Mouse (Mus musculus): ENCODE results near the gene Spdl1.

Gene Spdl1

DNA sequence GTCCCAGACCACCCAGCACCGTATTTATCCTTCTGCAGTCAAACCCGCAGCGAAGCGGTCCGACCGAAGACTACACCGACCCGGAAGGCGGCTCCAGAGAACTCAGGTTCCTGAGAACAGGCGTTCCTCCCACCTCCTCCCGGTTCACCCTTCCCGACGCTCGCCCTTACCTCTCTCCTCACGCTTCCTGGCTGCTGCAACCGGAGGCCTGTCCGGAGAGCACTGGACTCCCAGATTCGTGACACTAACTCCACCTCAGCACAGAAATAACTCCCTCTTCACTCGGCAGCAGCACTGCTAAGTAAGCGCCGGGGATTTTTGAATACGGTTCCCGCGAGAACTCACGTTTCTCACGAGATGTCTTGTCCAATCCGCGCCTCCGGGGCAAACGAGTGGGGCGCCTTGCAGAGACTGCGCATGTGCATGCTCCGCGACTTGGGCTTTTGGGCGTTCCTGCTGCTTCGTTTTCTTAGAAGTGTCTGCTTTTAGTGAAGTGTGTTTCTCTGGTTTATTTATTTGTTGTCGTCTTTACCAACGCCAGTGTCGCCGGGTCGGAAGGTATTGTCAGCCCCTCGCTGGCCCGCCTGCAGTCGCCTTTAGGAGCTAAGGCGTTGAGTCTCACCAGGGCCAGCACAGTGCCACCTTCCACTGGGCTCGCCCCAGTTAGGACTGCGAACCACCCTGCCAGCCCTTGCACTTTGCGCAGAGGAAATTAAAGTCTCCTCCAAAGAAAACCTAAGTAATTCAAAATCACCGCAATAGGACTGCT is at the start of gene Spdl1:
Gene Spdl1 (minus strand): TSS at position 324 of the 769 bp plus-strand sequence.
- DNase-seq (ENCODE audit: low spot score in 2 of 2): peak; percentile 87 to 95

DNA sequence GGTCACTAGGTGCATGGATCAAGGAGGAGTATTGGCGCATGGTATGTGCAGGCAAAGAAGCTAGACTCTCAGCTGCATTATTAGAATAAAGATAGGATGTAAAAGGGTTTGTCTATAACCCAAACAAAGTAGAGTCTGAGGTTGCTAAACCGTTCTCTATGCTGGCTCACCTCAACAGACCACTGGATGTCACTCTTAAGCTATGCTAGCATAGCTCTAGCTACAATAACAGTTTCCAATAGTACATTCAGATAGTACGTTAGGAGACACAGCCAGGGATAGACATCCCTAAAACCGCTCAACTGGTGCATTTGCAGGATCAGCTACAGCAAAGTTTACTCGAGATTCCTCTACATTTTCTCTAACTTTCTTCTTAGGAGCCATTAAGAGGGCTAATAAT is 48.1 kb upstream of the Spdl1 start:
- peak in 1 of 2 experiments; percentile 6 for DNase-seq (ENCODE audit: low spot score in 2 of 2)

DNA sequence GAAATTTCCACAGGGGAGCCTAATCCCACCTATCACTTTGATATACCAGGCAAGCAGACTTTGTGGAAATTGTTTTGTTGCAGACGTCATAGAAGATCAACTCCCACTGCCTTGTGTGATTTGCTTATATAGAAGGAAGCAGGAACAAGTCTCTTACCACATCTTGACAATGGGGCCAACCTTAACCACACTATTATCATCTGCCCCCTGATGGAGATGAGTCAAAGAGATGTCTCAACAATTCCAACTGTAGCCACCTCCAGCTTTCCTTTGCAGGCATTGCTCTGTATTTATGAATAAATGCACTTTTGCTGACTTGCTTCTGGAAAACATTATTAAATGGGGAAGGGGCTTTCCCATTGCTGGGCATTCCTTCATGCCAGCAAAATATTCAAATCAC is 46.2 kb upstream of the Spdl1 start:
- DNase-seq (ENCODE audit: low spot score in 2 of 2): no peak

DNA sequence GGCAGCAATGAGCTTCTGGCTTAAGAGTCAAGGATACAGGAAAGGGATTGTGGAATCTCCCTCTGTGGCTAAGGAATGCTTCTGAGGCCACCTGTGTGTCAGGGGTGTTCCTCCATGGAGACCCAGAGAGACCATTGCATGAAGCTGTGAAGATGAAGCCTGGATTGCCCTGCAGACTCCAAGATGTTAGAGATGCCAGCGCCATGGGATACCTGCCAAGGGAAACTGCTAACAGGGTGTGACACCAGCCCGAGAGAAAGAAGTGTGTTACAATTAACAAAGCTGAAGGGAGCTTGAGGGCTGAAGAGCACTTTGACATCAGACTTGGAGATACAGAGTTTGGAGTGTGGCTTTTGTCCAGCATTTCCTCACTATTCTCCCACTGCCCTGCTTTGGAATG is 40.4 kb upstream of the Spdl1 start:
- no peak for DNase-seq (ENCODE audit: low spot score in 2 of 2)

DNA sequence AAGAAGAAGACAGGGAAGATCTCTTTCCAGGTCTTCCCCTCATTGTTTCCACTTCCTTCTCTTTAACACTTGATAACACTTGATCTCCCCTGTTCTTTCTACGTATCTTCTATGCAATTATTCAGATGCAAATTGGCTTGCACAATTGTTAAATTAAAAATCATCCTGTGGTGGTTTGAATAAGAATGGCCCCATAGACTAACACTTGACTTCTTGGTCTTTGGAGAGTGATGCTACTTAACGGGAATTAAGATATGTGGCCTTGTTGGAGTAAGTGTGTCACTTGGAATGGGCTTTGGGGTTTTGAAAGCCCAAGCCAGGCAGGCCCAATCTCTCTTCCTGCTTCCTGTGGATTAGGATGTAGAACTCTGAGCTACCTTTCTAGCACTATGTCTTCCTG is 39.0 kb upstream of the Spdl1 start:
- DNase-seq (ENCODE audit: low spot score in 2 of 2): no peak

DNA sequence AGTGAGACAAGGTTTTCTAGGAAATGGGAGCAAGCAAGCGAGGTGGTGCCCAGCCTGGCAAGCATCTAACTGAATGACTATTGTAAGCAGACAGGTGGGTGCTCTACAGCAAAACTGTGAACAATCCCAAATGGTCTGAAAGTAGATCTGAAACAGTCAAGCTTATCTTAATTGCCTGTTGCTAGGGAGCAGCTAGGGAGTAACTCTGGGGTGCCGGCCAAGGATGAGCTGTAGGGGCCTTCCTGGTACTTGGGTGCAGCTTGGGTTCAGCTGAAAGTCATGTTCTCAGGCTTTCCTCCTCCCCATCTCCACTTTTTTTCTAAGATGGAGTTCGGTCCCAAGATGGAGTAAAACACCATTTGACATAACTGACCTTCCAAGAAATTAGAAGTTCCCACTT is 38.5 kb upstream of the Spdl1 start:
- DNase-seq (ENCODE audit: low spot score in 2 of 2): no peak

DNA sequence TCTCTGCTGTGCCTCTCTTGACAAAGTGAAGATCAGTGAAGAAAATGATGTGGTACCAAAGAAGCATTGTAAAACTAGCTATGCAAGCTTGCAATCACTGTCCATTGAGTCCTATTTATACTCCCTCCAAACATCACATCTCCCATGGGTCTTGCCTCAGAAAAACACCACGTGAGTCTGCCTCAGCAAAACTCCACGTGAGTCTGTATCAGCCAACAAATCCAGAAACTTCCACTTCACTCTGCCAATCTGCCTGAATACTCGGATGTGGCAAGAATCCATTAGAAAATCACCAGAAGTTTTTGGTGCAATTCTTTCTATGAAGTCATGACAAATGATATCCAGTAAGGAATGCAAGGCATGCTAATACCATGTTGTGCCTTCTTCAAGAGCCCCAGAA is 38.0 kb upstream of the Spdl1 start:
- DNase-seq (ENCODE audit: low spot score in 2 of 2): no peak

DNA sequence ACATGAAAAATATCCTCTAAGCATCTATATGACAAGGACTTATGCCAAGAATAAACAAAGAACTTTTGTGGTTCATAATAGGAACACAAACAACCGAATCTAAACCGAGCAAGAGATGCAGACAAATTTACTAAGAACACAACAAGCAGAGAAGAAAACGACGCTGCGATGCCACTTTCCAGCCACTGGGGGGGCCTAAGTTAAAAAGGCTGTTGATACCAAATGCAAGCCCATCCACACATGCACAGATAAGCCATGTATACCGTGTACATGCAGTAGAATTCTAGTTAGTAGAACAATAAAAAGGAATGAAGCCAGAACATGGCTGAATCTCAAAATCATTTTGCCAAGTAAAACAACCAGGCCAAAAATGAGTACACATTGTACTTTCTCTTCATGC is 35.2 kb upstream of the Spdl1 start:
- no peak for DNase-seq (ENCODE audit: low spot score in 2 of 2)

DNA sequence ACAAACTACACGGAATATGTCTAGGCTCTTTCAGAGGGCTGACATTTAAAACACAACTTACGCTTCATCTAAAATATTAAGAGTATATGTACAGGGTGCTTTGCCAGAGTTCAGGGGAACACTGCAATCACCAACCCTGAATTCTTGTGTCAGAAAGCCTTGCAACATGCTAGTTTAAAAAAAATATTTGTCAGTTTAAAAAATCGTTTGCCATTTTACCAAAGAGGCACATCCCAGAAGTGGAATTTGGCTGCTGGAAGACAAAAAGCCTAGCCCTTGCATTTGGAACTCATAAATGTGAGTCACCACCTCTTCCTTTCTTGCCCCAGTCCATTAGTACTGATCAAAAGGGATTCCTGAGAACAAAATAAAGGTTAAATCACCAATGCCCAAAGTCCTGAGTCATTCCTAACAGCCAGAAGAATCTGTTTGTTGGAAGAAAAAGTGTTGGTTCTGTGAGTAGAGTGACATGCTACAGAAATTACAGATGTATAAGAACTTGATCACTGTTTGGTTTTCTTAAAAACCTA is 32.4 kb upstream of the Spdl1 start:
- DNase-seq (ENCODE audit: low spot score in 2 of 2): no peak

DNA sequence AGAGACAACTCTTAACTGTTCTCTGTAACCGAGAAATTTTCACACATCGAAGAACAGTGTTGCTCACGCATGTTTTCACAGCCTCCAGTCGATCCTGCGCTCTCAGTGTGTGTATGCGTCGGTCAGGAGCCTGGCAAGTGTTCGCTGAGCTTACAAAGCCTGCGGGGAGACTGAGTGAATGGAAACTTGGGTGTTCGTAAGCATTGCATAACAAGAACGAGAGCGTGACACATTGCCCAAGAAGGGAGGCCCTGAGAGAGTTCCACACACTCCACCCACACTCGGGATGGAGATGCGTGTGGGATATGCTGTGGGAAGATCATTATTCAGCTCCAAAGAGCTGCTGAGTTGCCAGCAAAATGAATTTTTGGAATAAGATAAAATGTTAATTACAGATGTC is 31.7 kb upstream of the Spdl1 start:
- DNase-seq (ENCODE audit: low spot score in 2 of 2): peak; percentile 15 to 16

DNA sequence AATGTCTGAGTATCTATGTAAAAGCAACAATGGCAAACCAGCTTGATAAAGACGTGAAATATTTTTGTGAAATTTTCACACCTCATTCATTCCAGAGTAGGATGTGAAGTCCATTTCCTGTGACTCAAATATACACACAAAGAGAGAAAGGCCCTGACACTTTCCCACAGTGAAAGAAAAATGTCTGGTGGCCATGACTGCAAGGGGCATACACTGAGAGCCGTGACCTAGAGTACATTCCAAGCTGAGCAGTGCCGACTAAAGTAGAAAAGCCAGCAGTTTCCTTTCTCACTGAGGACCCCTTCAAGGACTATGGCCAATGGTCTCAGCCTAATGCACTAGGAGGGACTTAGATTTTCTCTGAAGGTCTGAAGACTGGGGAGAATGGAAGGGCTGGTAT is 23.2 kb upstream of the Spdl1 start:
- no peak for DNase-seq (ENCODE audit: low spot score in 2 of 2)

DNA sequence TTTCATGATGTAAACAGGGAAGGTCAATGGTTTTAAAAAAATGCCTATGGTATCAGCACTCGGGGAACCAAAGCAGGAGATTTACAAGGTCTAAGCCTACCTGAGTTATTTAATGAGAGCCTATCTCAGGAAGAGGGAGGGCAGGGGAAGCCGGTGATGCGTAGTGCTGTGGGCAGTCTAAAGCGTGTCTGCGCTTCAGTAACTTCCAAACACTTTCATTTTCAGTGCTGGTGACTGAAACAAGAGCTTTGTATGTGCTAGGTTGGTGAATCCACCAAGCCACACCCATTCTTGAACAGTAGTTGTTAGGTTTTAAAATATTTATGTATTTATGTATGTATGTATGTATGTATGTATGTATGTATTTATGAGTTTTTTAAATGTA is 12.8 kb upstream of the Spdl1 start:
- DNase-seq (ENCODE audit: low spot score in 2 of 2): no peak

DNA sequence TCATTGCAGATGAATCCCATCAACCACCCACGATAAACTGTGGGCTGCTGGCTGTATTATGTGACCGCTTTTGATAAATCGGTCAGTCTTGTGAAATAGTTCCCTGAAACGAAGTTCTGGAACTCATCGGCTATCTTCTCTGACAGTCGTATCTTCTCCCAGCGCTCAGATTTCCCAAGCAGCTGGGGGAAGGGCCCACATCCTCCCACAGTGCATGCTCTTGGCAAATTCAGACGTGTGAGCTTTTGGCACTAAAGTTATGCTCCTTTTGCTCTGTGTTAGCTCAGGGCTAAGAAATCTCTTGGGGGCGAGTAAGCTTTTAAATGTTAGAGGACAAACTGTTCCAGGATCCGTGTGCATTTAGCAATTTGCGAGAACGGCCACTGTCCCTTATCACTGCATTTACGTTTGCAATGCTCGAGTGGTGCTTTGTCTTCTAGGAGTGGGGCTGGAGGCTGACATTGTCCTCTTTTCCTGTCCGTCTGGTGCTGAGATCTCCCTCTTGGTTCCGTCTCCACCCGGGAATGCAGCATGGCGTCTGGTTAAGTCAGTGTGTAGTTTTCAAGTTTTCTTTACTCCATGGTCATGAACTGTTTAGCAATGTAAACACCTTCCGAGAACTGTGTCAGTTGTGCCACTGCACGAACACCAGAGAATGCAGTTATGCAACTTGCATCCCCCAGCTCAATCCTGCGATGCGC is 12.3 kb upstream of the Spdl1 start:
- DNase-seq (ENCODE audit: low spot score in 2 of 2): no peak

DNA sequence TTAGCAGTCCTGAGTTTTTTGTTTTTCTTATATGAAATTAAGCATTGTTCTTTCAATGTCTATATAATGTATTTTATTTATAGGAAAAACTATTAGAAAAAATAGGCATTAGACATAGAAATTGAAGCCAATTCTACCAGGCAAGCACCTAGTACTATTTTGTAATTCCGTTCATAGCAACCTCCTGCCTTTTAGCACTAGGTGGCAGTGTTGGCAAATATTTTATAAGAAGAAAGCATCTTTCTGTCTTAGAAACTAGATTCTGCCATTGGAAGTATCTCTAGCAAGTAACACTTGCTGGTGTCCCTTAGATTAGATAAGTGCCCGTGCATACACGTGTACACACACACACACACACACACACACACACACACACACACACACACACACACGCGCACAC is 10.1 kb upstream of the Spdl1 start:
- no peak for DNase-seq (ENCODE audit: low spot score in 2 of 2)

DNA sequence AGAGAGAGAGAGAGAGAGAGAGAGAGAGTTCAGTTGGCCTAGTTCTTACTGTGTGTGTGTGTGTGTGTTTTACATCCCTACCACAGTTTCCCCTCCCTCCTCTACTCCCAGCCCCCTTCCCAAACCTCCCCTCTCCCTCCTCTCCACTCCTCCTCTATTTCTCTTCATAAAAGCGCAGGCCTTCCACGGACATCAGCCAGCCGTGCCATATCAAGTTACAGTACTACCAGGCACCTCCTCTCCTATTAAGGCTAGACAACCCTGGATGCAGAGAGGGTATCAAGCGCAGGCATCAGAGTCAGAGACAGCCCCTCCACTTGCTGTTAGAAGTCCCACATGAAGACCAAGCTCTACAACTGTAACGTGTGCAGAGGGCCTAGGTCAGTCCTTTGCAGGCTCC is 6.8 kb upstream of the Spdl1 start:
- DNase-seq (ENCODE audit: low spot score in 2 of 2): no peak

DNA sequence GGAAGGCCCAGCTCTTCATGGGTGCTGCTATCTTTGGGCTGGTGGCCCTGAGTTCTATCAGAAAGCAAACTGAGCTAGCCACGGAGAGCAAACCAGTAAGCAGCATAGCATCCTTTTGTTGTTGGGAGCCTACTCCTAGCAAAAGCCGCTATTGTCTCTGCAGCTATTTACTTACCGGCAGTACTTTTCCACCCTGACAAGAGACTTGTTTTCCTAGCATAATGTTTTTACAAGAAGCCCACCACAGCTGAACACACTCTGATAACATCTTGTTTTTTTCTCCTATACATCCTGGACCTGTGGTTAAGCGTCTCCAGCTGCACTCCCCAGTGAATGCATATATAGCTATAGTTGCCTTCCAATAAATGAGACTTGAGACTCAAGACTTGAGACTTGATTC is 5.6 kb upstream of the Spdl1 start:
- DNase-seq (ENCODE audit: low spot score in 2 of 2): no peak

DNA sequence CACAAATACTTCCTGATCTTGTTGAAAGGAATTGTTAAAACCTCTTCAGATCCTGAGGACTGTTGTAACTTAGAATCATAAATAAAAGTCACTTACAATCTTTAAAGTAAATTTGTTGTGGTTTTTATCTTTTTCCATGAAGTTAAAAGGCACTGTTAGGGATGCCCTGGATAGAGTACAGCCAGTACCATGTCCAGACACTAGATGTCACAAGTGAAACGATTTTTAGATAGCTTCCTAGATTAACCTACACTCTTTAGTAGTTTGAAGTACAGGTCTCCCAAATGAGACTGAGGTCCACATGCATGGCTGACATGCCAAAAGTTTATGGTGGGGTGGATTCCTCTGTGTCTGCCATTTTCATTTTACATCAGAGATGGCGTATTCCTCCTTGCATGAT is 2.8 kb upstream of the Spdl1 start:
- DNase-seq (ENCODE audit: low spot score in 2 of 2): no peak

DNA sequence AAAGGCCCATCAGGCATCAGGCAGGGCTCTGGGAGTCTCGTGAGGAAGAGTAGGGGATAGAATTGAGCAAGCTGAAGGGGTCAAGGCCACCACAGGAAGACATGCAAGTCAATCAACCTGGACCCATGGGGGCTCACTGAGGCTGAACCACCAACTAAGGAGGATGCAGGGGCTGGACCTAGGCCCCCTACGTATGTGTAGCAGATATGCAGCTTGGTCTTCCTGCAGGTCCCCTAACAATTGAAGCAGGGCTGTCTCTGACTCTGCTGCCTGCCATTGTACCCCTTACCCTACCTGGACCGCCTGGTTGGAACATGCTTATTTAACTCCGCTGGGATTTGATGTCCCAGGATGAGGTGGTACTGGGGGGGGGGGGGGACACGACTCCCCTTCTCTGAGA is 763 bp downstream of the Spdl1 start:
- DNase-seq (ENCODE audit: low spot score in 2 of 2): no peak

DNA sequence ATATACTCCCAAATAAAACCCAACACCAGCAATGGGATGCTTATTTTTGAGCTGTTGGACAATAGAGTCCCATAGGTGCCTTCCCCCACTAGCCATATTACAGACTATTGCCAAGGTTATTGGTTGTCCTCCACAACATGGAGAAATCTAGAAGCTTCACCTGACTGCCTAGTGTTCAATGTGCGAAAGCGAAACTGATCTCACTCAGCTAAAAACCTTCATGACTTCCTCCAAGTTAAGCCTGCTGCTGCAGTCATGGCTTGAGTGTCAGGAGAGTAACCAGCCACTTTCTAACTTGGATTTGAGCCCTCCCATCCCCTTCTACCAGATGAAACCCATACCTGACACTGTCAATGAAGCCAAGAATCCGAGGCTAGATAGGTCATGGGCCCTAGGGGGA is 5.6 kb downstream of the Spdl1 start:
- DNase-seq (ENCODE audit: low spot score in 2 of 2): no peak

DNA sequence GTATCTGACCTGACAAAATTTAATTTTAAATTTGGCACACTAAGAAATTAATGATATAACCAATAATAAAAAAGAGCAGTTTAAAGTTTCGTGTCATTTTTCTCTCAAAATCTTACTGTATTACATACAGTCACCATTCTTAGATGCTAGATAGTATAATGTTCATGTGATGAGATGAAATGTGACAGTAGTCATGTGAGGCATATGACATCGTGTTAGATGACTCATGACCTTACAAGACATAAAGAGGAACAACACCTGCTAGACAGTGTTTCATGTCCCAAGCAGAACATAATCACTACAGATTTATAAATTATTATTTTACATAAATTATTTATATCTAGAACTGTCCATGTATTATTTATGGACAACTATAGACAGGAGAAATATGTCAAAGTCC is 6.5 kb downstream of the Spdl1 start:
- no peak for DNase-seq (ENCODE audit: low spot score in 2 of 2)

DNA sequence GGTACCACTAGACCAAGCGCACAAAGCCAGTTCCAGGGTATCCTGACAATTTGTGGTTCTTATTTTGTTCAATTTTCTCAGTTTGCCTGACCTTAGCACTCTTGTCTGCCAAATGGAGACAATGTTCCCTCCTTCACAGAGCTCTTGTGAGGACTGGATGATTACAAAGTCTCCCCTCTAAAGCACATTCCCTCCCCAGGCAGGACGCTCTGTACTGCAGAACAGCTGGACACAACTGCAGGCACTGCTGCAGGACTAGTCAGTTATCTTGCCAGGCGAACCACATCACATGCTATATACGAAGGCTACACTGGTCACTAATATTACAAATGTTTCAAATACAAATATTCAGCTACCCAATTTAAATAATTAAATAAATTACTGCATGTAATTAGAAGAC is 8.7 kb downstream of the Spdl1 start:
- DNase-seq (ENCODE audit: low spot score in 2 of 2): no peak

DNA sequence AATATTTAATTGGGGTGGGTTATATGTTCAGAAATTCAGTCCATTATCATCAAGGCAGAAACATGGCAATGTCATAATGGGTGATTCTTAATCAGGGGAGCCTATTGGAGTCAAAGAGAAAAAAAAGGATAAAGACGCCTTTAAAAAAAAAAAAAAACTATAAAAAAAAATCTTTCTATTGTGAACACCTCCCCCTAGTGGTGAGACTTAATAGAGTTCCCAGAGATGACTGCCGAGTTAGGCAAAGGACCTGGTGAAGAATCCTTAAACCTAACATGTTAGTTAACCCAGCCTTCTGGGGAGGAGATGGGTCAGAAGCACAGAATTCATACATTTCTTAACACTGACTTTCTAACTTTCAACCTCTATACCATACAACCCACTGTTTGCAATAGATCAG is 18.7 kb downstream of the Spdl1 start:
- DNase-seq (ENCODE audit: low spot score in 2 of 2): no peak

DNA sequence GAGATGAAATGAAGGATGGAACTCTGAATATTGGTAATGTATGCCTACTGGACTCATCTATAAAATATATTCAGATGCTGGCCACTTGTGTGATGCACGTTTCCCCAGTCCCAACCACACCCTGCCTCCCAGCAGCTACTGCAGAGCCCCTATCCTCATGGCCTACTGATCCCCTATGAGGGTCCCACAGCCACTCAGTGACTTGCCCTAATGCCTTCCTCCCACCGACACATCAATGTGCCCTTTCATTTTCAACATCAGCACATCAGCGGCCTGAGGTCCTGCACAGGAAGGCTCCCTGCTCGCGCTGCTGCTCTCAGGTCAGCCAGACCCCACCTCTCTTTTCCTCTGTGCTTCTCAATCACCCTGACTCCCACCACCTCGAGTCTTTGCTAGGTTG is 19.1 kb downstream of the Spdl1 start:
- DNase-seq (ENCODE audit: low spot score in 2 of 2): no peak
